Mouse (Mus musculus) forebrain, embryonic 13.5 days (tissue): ENCODE data around the gene Gnaq. TPM values are rescaled to one million over a fixed set of nuclear protein-coding genes. Genes with fewer than 3 reads are reported as not detected.
"Not testable (repeated sequence)": the region's sequence is repeated elsewhere in the genome, so short reads cannot be mapped to it uniquely, and the experiment has no call there.

Source experiments
- ATAC-seq: fragments of 200-750 bp; cut with Nextera tagmentation; 2 replicates; pipeline ENCODE4 v1.8.0; 2017
- H3K27ac ChIP-seq: fragments of 300-500 bp; sonication (generic); 2 replicates; pipeline ENCODE4 v1.5.1; 2015; ENCODE audit warnings: inconsistent platforms, mild to moderate bottlenecking, moderate library complexity
- H3K27me3 ChIP-seq: fragments of 300-500 bp; sonication (generic); 2 replicates; pipeline ENCODE4 v1.6.1; 2015; ENCODE audit warnings: mild to moderate bottlenecking, inconsistent platforms
- H3K36me3 ChIP-seq: fragments of 300-500 bp; sonication (generic); 2 replicates; pipeline ENCODE4 v1.6.1; 2015; ENCODE audit warnings: mild to moderate bottlenecking, inconsistent platforms; ENCODE audit not compliant: poor library complexity, severe bottlenecking
- H3K4me1 ChIP-seq: fragments of 300-500 bp; sonication (generic); 2 replicates; pipeline ENCODE4 v1.6.1; 2015; ENCODE audit warnings: inconsistent platforms
- H3K4me2 ChIP-seq: fragments of 300-500 bp; sonication (generic); 2 replicates; pipeline ENCODE4 v1.6.1; 2015; ENCODE audit warnings: inconsistent platforms, mild to moderate bottlenecking, moderate library complexity
- H3K4me3 ChIP-seq: fragments of 300-500 bp; sonication (generic); 2 replicates; pipeline ENCODE4 v1.5.1; 2015; ENCODE audit warnings: mild to moderate bottlenecking, inconsistent platforms
- H3K9ac ChIP-seq: fragments of 300-500 bp; sonication (generic); 2 replicates; pipeline ENCODE4 v1.6.1; 2015; ENCODE audit warnings: mild to moderate bottlenecking, inconsistent platforms
- H3K9me3 ChIP-seq: fragments of 300-500 bp; sonication (generic); replicated peaks from 2 replicates; pipeline ENCODE4 v1.6.1; 2016; ENCODE audit warnings: inconsistent platforms
- WGBS: fragments of 180-500 bp; shearing (Covaris S2); methylation state at CpG from one replicate; pipeline ENCODE4 v1.1.7; 2015; 5-methylcytosine and 5-hydroxymethylcytosine counted together
- polyA plus RNA-seq: library from polyadenylated mRNA; unstranded; fragments of >200 nt; fragmentation: Nextera tagmentation; extraction: Ambion mirVana; gene quantifications from 2 replicates; pipeline ENCODE4 v1.2.1, GENCODE M21; 2015

The Gnaq gene
- 55.5 and 67.0 TPM in 2 replicates for polyA plus RNA-seq

DNA sequence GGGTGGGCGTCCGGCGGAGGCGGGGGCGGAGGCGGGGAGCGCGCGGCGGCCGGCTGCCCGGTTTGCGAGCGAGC, at the start of gene Gnaq:
Gene Gnaq, plus strand, starts transcription at position 41 of the 74 bp plus-strand sequence.
- H3K36me3 ChIP-seq: no peaks in the 10 kb centered on the region
- H3K4me2 ChIP-seq: peak within 1 kb of the TSS; percentile 62
- no peaks in the 10 kb centered on the region for H3K9me3 ChIP-seq
- H3K9ac ChIP-seq: peak within 1 kb of the TSS; percentile 99
- H3K4me3 ChIP-seq: peak within 1 kb of the TSS; percentile 87
- peak within 1 kb of the TSS; percentile 99 for H3K27ac ChIP-seq
- peaks cover 46% of the 10 kb centered on the region for H3K4me1 ChIP-seq
- no peak for ATAC-seq
- no peaks in the 10 kb centered on the region for H3K27me3 ChIP-seq
- WGBS: 0% methylated on average over 12 of the region's 14 CpGs

DNA sequence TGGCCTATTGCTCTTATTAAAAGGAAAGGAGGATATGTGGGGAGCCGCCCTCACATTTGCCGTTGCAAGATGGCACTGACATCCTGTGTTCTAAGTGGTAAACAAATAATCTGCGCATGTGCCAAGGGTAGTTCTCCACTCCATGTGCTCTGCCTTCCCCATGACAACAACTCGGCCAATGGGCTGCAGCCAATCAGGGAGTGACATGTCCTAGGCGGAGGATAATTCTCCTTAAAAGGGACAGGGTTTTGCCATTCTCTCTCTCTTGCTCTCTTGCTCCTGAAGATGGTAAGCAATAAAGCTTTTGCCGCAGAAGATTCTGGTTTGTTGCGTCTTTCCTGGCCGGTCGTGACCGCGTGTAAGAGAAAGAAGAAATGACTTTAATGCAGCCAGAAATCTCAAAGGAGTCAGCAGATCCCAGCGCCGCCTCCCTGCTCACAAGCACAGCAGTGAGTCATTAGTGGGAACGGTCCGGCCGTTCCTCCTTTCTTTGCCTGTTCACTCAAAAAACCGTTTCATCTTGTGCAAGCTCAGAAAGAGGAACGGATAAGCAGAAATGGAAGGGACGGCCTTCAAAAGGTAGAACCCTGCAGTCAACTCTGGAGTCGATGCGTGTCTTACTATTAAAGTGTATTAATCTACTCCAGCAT, 48.5 kb upstream of the Gnaq start:
- H3K4me3 ChIP-seq, H3K4me1 ChIP-seq, H3K9ac ChIP-seq, ATAC-seq, H3K36me3 ChIP-seq, H3K4me2 ChIP-seq, H3K27ac ChIP-seq, H3K27me3 ChIP-seq, H3K9me3 ChIP-seq: not testable (repeated sequence)
- WGBS: 91% methylated on average over 21 of the region's 21 CpGs

DNA sequence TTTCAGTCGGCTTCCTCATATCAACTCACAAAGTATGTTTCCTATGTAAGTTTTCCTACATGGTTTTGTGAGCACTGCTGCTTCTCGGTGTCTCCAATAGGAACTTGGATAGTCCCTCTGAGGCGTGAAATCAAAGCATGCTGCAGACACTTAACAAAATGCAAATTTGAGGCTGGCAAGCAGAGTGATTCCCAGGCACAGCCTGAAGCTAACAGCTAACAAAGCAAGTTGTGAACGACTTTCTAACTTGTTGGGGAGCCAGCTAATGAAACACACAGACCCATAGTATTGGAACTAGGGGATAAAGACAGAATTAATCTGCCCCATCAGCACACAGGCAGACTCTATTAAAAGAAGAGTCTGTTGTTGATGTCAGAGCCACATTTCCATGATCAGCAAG, 47.4 kb upstream of the Gnaq start:
- no peak for ATAC-seq
- Histone ChIP-seq H3K27ac (no peak overlapping the region), H3K4me3 (no peak overlapping the region), H3K4me1 (no peaks in the 10 kb centered on the region), H3K36me3 (no peaks in the 10 kb centered on the region), H3K9ac (no peak overlapping the region), H3K27me3 (no peaks in the 10 kb centered on the region), H3K4me2 (no peak overlapping the region), H3K9me3 (no peaks in the 10 kb centered on the region)
- 76% methylated on average over 4 of the region's 4 CpGs for WGBS

GRCm38 (mm10) chr19:16086154-16086553, 46.5 kb upstream of the Gnaq start:
- Histone ChIP-seq H3K4me3 (no peak overlapping the region), H3K4me2 (no peak overlapping the region), H3K27ac (no peak overlapping the region), H3K9ac (no peak overlapping the region), H3K4me1 (no peaks in the 10 kb centered on the region), H3K36me3 (no peaks in the 10 kb centered on the region), H3K9me3 (no peaks in the 10 kb centered on the region), H3K27me3 (no peaks in the 10 kb centered on the region)
- no peak for ATAC-seq

DNA sequence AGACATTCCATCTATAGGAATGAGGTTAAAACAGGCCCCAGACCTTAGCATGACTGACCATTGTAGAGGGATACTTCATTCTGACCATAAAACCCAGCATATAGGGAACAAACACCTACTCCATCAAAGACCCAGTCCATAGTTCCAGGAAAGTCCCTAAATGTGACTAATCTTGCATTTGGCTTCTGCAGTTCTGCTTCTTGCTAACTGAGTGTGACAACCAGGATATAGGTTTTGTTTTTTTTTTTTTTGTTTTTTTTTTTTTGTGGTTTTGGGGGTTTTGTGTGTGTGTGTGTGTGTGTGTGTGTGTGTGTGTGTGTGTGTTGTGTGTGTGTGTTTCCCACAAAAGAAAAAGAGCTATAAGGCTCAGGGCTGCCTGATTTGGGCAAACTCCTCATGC, 46.0 kb upstream of the Gnaq start:
- Histone ChIP-seq H3K4me3 (no peak overlapping the region), H3K4me1 (no peaks in the 10 kb centered on the region), H3K27ac (no peak overlapping the region), H3K36me3 (no peaks in the 10 kb centered on the region), H3K9ac (no peak overlapping the region), H3K4me2 (no peak overlapping the region), H3K9me3 (no peaks in the 10 kb centered on the region), H3K27me3 (no peaks in the 10 kb centered on the region)
- no peak for ATAC-seq

DNA sequence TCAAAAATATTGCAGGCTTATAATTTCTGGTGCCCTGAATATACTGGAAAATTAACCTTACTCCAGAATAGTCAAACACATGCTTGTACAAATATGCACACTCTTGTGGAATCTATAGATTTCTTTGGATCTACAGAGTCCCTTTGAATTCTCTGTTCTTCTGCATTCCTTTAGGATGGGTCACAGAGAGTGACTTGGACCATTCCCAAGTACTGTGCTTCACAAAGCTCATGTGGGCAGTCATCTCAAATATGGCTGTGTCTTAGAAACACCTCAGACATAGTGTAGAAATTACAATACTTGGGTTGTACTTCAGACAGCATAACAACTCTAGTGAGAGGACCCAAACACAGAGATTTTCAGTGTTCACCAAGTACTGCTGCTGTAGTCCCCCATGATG, 45.2 kb upstream of the Gnaq start:
- no peaks in the 10 kb centered on the region for H3K9me3 ChIP-seq
- H3K36me3 ChIP-seq: no peaks in the 10 kb centered on the region
- H3K4me3 ChIP-seq: no peak overlapping the region
- no peak overlapping the region for H3K9ac ChIP-seq
- no peak for ATAC-seq
- H3K27me3 ChIP-seq: no peaks in the 10 kb centered on the region
- H3K4me2 ChIP-seq: no peak overlapping the region
- no peaks in the 10 kb centered on the region for H3K4me1 ChIP-seq
- H3K27ac ChIP-seq: no peak overlapping the region

DNA sequence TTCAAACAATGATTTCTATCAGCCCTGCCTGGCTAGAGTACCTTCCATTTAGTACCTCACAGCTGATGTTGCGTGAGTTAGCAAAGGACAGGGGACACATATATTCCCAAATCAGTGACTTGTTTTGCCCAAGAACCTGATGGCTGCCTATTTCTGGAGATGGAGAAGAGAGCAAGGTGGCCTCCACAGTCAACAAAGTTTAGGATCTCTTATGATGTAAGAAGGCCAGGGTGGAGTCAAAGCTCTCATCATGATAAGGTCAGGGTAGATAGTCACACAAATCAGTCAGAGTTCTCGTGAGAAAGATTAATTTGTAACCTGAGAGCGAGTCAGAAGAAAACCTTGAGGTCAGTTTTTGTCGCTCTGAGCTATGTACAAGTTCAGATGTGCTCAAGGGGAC, 39.0 kb upstream of the Gnaq start:
- ATAC-seq: no peak
- H3K4me1 ChIP-seq: no peaks in the 10 kb centered on the region
- no peaks in the 10 kb centered on the region for H3K36me3 ChIP-seq
- no peak overlapping the region for H3K4me3 ChIP-seq
- H3K27ac ChIP-seq: no peak overlapping the region
- H3K9ac ChIP-seq: no peak overlapping the region
- no peak overlapping the region for H3K4me2 ChIP-seq
- no peaks in the 10 kb centered on the region for H3K27me3 ChIP-seq
- 0 out of 2 replicates have a peak, but pooled peaks cover 5% of the 10 kb centered on the region for H3K9me3 ChIP-seq
- WGBS: 88% methylated on average over 4 of the region's 4 CpGs

GRCm38 (mm10) chr19:16109901-16110300, 22.7 kb upstream of the Gnaq start:
- H3K4me2 ChIP-seq: no peak overlapping the region
- no peak for ATAC-seq
- H3K27ac ChIP-seq: no peak overlapping the region
- no peaks in the 10 kb centered on the region for H3K36me3 ChIP-seq
- no peak overlapping the region for H3K4me3 ChIP-seq
- no peaks in the 10 kb centered on the region for H3K4me1 ChIP-seq
- H3K9me3 ChIP-seq: no peaks in the 10 kb centered on the region
- 89% methylated on average over 3 of the region's 3 CpGs for WGBS
- no peak overlapping the region for H3K9ac ChIP-seq
- H3K27me3 ChIP-seq: no peaks in the 10 kb centered on the region

GRCm38 (mm10) chr19:16110670-16111069, 22.0 kb upstream of the Gnaq start:
- H3K4me3 ChIP-seq: no peak overlapping the region
- no peaks in the 10 kb centered on the region for H3K36me3 ChIP-seq
- H3K4me2 ChIP-seq: no peak overlapping the region
- no peak overlapping the region for H3K9ac ChIP-seq
- WGBS: 84% methylated on average over 3 of the region's 3 CpGs
- H3K4me1 ChIP-seq: no peaks in the 10 kb centered on the region
- H3K27me3 ChIP-seq: no peaks in the 10 kb centered on the region
- H3K9me3 ChIP-seq: no peaks in the 10 kb centered on the region
- ATAC-seq: no peak
- H3K27ac ChIP-seq: no peak overlapping the region

GRCm38 (mm10) chr19:16113295-16113694, 19.3 kb upstream of the Gnaq start:
- Histone ChIP-seq H3K4me2 (no peak overlapping the region), H3K36me3 (no peaks in the 10 kb centered on the region), H3K9me3 (no peaks in the 10 kb centered on the region), H3K27ac (no peak overlapping the region), H3K4me3 (no peak overlapping the region), H3K4me1 (no peaks in the 10 kb centered on the region), H3K27me3 (no peaks in the 10 kb centered on the region), H3K9ac (no peak overlapping the region)
- ATAC-seq: peak; percentile 89
- WGBS: 63% methylated on average over 1 of the region's 1 CpGs

DNA sequence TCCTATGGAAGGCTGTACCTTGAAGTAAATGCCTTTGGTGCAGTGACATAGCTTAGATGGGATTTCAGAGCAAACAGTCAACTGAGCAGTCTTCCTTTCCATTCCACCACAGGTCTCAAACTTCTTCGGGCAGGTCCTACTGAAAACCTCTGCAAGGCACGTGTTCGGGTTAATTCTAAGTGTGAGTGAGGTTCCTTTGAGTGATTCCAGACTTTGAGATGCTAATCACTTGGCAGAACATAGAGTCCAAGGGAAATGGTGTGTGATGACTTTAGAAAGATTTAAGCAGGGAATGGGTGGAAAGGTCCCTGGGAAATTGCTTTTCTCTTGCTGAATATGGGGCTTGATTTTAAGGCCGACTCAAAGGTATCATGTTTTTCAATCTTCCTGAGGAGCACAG, 14.2 kb upstream of the Gnaq start:
- no peak overlapping the region for H3K9ac ChIP-seq
- H3K4me3 ChIP-seq: no peak overlapping the region
- H3K4me2 ChIP-seq: no peak overlapping the region
- H3K4me1 ChIP-seq: peaks cover 4% of the 10 kb centered on the region
- H3K27ac ChIP-seq: no peak overlapping the region
- H3K36me3 ChIP-seq: no peaks in the 10 kb centered on the region
- no peaks in the 10 kb centered on the region for H3K27me3 ChIP-seq
- no peak for ATAC-seq
- no peaks in the 10 kb centered on the region for H3K9me3 ChIP-seq
- 79% methylated on average over 4 of the region's 4 CpGs for WGBS

DNA sequence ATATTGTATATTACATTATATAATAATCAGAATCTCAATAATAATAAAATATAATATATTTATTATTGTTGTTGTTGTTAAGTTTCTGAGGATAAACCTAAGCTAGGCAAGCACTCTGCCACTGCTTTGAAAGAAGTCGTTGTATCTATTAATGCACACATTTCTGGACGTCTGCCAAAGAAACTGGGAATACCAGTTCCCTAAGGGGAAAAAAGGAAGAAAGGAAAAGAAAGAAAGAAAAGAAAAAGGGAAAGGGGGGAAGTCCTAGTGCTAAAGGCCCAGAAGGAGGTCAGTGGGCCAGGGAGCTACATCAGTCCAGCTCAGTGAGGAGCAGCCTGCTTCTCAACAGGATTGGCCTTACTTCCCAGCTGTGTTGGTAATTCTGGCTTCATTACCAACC, 11.3 kb upstream of the Gnaq start:
- no peak overlapping the region for H3K4me2 ChIP-seq
- ATAC-seq: no peak
- H3K9ac ChIP-seq: no peak overlapping the region
- H3K4me1 ChIP-seq: peaks cover 4% of the 10 kb centered on the region
- no peak overlapping the region for H3K4me3 ChIP-seq
- WGBS: 33% methylated on average over 2 of the region's 2 CpGs
- no peaks in the 10 kb centered on the region for H3K36me3 ChIP-seq
- no peaks in the 10 kb centered on the region for H3K9me3 ChIP-seq
- H3K27me3 ChIP-seq: no peaks in the 10 kb centered on the region
- H3K27ac ChIP-seq: 0 out of 2 replicates have a peak overlapping the region, but pooled peaks have one; percentile 10

GRCm38 (mm10) chr19:16128715-16129114, 3.9 kb upstream of the Gnaq start:
- H3K36me3 ChIP-seq: no peaks in the 10 kb centered on the region
- no peak for ATAC-seq
- H3K4me1 ChIP-seq: peaks cover 15% of the 10 kb centered on the region; the same call in 1 of the 2 replicates
- 52% methylated on average over 5 of the region's 5 CpGs for WGBS
- H3K4me3 ChIP-seq: no peak overlapping the region
- no peaks in the 10 kb centered on the region for H3K9me3 ChIP-seq
- H3K9ac ChIP-seq: no peak overlapping the region
- no peaks in the 10 kb centered on the region for H3K27me3 ChIP-seq
- H3K4me2 ChIP-seq: no peak overlapping the region
- no peak overlapping the region for H3K27ac ChIP-seq
